Mouse (Mus musculus): Measurements from ENCODE around the gene Tsen34. TPM values are rescaled to one million over a fixed set of nuclear protein-coding genes. Genes with fewer than 3 reads are reported as not detected.

Gene Tsen34
- total and polyA plus RNA-seq, 3 experiments: 16.0 to 21.7 TPM; not detected in 1

DNA sequence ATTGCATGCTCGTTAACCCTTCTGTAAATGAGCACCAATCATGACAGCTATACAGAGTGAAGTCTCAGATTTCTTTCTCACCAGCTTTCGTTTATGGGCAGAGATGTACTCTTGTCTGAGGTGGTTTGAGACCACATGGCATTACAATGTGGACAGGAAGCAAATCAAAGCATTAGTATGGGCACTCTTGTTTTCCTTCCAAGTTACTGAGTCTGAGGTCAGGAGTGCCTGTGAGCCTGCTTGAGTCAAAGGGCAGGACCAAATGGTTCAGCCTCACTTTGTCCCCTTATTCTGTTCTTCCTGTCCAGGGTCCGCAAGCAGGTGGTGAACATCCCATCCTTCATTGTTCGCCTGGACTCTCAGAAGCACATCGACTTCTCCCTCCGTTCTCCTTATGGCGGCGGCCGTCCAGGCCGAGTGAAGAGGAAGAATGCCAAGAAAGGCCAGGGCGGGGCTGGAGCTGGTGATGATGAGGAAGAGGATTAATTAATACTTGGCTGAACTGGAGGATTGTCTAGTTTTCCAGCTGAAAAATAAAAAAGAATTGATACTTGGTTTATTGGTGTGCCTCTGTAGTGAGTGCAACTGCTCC is 13.8 kb downstream of the Tsen34 start:
- peak overlapping the region; percentile 49 to 99 for H3K4me3 ChIP-seq (ENCODE audit: control insufficient read depth in 1 of 2, insufficient read depth in 1 of 2, low read depth in 2 of 2, low read length in 2 of 2)
- H3K9ac ChIP-seq (ENCODE audit: control insufficient read depth, low read depth, low read length, poor library complexity, severe bottlenecking): peak overlapping the region; percentile 99
- no peak for TF ChIP-seq ZKSCAN1 (IDR thresholded peaks at IDR 0.05; ENCODE audit: low read depth, low read length)
- TF ChIP-seq TCF12 (IDR thresholded peaks at IDR 0.05; ENCODE audit: low read depth, low read length): no peak
- TF ChIP-seq POLR2A (IDR thresholded peaks at IDR 0.05; ENCODE audit: control insufficient read depth in 1 of 2, insufficient read depth in 1 of 2, low read depth in 1 of 2, low read length in 2 of 2, poor library complexity in 1 of 2): no peak
- TF ChIP-seq KAT2A (conservative IDR thresholded peaks at IDR 0.05; ENCODE audit: low read depth, low read length): 0 out of 2 replicates have a peak, but pooled peaks have one; percentile 15
- TF ChIP-seq ZMIZ1 (IDR thresholded peaks at IDR 0.05; ENCODE audit: low read depth, low read length): no peak; the same call in 1 of the 2 replicates
- TF ChIP-seq MAX (IDR thresholded peaks at IDR 0.05; ENCODE audit: low read length): peak; percentile 54; the same call in 1 of the 2 replicates
- peak; percentile 18; the same call in 1 of the 2 replicates for TF ChIP-seq SMC3 (IDR thresholded peaks at IDR 0.05; ENCODE audit: low read depth, low read length)
- peak; percentile 55 for TF ChIP-seq MYC (IDR thresholded peaks at IDR 0.05; ENCODE audit: low read depth, low read length)
- no peak for TF ChIP-seq MEF2A (IDR thresholded peaks at IDR 0.05; ENCODE audit: extremely low read depth, insufficient replicate concordance, low read depth, low read length, poor library complexity, severe bottlenecking)
- TF ChIP-seq SIN3A (IDR thresholded peaks at IDR 0.05; ENCODE audit: low read length): no peak; the same call in 1 of the 2 replicates
- TF ChIP-seq CHD1 (IDR thresholded peaks at IDR 0.05; ENCODE audit: low read depth, low read length): peak; percentile 68; the same call in 1 of the 2 replicates
- TF ChIP-seq JUND (IDR thresholded peaks at IDR 0.05; ENCODE audit: low read depth, low read length): no peak
- TF ChIP-seq CTCF (IDR thresholded peaks at IDR 0.05 in 2 of 3, conservative IDR thresholded peaks at IDR 0.05 in 1 of 3; ENCODE audit: control insufficient read depth in 1 of 3, insufficient read depth in 1 of 3, low read depth in 2 of 3, low read length in 3 of 3, poor library complexity in 1 of 3, severe bottlenecking in 1 of 3): no peak
- no peak for TF ChIP-seq ELF1 (IDR thresholded peaks at IDR 0.05; ENCODE audit: low read depth, low read length)
- H3K27me3 ChIP-seq (ENCODE audit: control insufficient read depth in 1 of 2, insufficient read depth in 2 of 2, low read length in 2 of 2): no peaks in the 10 kb centered on the region
- H3K27ac ChIP-seq (ENCODE audit: control insufficient read depth, low read depth, low read length): peak overlapping the region; percentile 98
- peaks cover 28% of the 10 kb centered on the region for H3K79me2 ChIP-seq (ENCODE audit: control insufficient read depth, insufficient read depth, low read length, poor library complexity)
- H3K4me1 ChIP-seq (ENCODE audit: control insufficient read depth in 1 of 2, insufficient read depth in 2 of 2, low read length in 2 of 2): peaks cover 0 to 8% of the 10 kb centered on the region in 2 experiments; a peak in 1 of 4 replicates
- DNase-seq (ENCODE audit: low read depth, low spot score): peak; percentile 55
- no peaks in the 10 kb centered on the region for H3K9me3 ChIP-seq (replicated peaks; ENCODE audit: insufficient read depth, low read length)
- H3K36me3 ChIP-seq (ENCODE audit: control insufficient read depth in 1 of 2, insufficient read depth in 2 of 2, low read length in 2 of 2): peaks cover 6 to 18% of the 10 kb centered on the region in 2 experiments

DNA sequence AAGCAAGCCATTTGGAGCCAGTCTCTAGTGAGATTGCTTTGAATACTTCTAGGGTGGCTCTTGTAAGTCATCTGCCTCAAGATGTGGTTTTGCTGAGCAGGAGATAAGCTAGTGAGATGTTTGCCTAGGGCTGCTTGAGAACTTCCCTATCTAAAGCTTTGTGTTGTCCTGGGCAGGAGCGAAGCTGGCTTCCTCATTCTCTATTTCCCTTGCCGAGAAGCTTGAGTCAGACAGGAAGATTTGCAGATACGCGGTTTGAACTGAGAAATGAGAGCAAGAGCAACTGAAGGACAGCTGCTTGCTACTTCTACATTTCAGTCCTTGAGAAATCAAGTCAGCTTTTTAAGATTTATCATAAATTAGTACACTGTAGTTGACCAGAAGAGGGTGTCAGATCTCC is 14.4 kb downstream of the Tsen34 start:
- Histone ChIP-seq H3K4me3 (ENCODE audit: control insufficient read depth in 1 of 2, insufficient read depth in 1 of 2, low read depth in 2 of 2, low read length in 2 of 2) (no peak overlapping the region), H3K4me1 (ENCODE audit: control insufficient read depth in 1 of 2, insufficient read depth in 2 of 2, low read length in 2 of 2) (peaks cover 0 to 8% of the 10 kb centered on the region in 2 experiments; a peak in 1 of 4 replicates), H3K9ac (ENCODE audit: control insufficient read depth, low read depth, low read length, poor library complexity, severe bottlenecking) (no peak overlapping the region)
- TF ChIP-seq CHD1 (IDR thresholded peaks at IDR 0.05; ENCODE audit: low read depth, low read length): no peak
- TF ChIP-seq GATA1 (IDR thresholded peaks at IDR 0.05; ENCODE audit: low read depth, low read length): no peak
- TF ChIP-seq MAFK (IDR thresholded peaks at IDR 0.05; ENCODE audit: borderline replicate concordance, low read depth, low read length): peak; percentile 67
- TF ChIP-seq EP300 (IDR thresholded peaks at IDR 0.05; ENCODE audit: low read depth in 1 of 2, low read length in 2 of 2): peak; percentile 82 to 91
- TF ChIP-seq TAL1 (IDR thresholded peaks at IDR 0.05; ENCODE audit: low read length): no peak
- peak in 1 of 2 experiments; percentile 66; a peak in 2 of 4 replicates for TF ChIP-seq POLR2A (IDR thresholded peaks at IDR 0.05; ENCODE audit: control insufficient read depth in 1 of 2, insufficient read depth in 1 of 2, low read depth in 1 of 2, low read length in 2 of 2, poor library complexity in 1 of 2)
- TF ChIP-seq NRF1 (IDR thresholded peaks at IDR 0.05; ENCODE audit: insufficient read depth, low read depth, low read length, poor library complexity, severe bottlenecking): peak; percentile 14; the same call in 1 of the 2 replicates
- peak; percentile 82; the same call in 1 of the 2 replicates for TF ChIP-seq MYC (IDR thresholded peaks at IDR 0.05; ENCODE audit: low read depth, low read length)
- TF ChIP-seq ELF1 (IDR thresholded peaks at IDR 0.05; ENCODE audit: low read depth, low read length): peak; percentile 77
- peak; percentile 68; the same call in 1 of the 2 replicates for TF ChIP-seq TCF12 (IDR thresholded peaks at IDR 0.05; ENCODE audit: low read depth, low read length)
- no peak for TF ChIP-seq UBTF (IDR thresholded peaks at IDR 0.05; ENCODE audit: borderline replicate concordance, insufficient read depth, low read depth, low read length)
- TF ChIP-seq ETS1 (IDR thresholded peaks at IDR 0.05; ENCODE audit: low read depth, low read length): peak; percentile 92
- no peak; the same call in 1 of the 2 replicates for TF ChIP-seq MYB (IDR thresholded peaks at IDR 0.05; ENCODE audit: low read depth, low read length)
- TF ChIP-seq MEF2A (IDR thresholded peaks at IDR 0.05; ENCODE audit: extremely low read depth, insufficient replicate concordance, low read depth, low read length, poor library complexity, severe bottlenecking): peak; percentile 65; the same call in 1 of the 2 replicates
- TF ChIP-seq RCOR1 (IDR thresholded peaks at IDR 0.05; ENCODE audit: low read depth, low read length): peak; percentile 87
- peak; percentile 33 for TF ChIP-seq NELFE (IDR thresholded peaks at IDR 0.05; ENCODE audit: low read depth, low read length)
- TF ChIP-seq ZNF384 (IDR thresholded peaks at IDR 0.05; ENCODE audit: low read depth, low read length): no peak
- TF ChIP-seq USF1 (IDR thresholded peaks at IDR 0.05; ENCODE audit: low read depth, low read length): peak; percentile 84
- TF ChIP-seq JUND (IDR thresholded peaks at IDR 0.05; ENCODE audit: low read depth, low read length): no peak
- TF ChIP-seq POLR2AphosphoS5 (IDR thresholded peaks at IDR 0.05; ENCODE audit: borderline replicate concordance, low read depth, low read length): no peak
- TF ChIP-seq MAX (IDR thresholded peaks at IDR 0.05; ENCODE audit: low read length): 0 out of 2 replicates have a peak, but pooled peaks have one; percentile 49

More for the DNA sequence above, 14.4 kb downstream of the Tsen34 start:
- Histone ChIP-seq H3K79me2 (ENCODE audit: control insufficient read depth, insufficient read depth, low read length, poor library complexity) (peaks cover 28% of the 10 kb centered on the region), H3K36me3 (ENCODE audit: control insufficient read depth in 1 of 2, insufficient read depth in 2 of 2, low read length in 2 of 2) (peaks cover 6 to 18% of the 10 kb centered on the region in 2 experiments), H3K27ac (ENCODE audit: control insufficient read depth, low read depth, low read length) (peak overlapping the region; percentile 98), H3K27me3 (ENCODE audit: control insufficient read depth in 1 of 2, insufficient read depth in 2 of 2, low read length in 2 of 2) (no peaks in the 10 kb centered on the region), H3K9me3 (replicated peaks; ENCODE audit: insufficient read depth, low read length) (no peaks in the 10 kb centered on the region)
- DNase-seq (ENCODE audit: low read depth, low spot score): peak; percentile 96

Data from MEL (cell line).